Mouse (Mus musculus) mesoderm, embryonic 11.5 days (tissue): Measurements from ENCODE around the gene Nom1.
"Not testable (repeated sequence)": the region's sequence is repeated elsewhere in the genome, so short reads cannot be mapped to it uniquely, and the experiment has no call there.

Source experiments
- DNase-seq: peaks from one replicate; pipeline ENCODE4 v3.0.0-alpha.2; 2012; ENCODE audit warnings: low read depth, low spot score

The Nom1 gene

GRCm38 (mm10) chr5:29434228-29434871, at the start of gene Nom1:
TSS of gene Nom1 (plus strand) at chr5:29434664.
- peak; percentile 94 for DNase-seq

- no peak for DNase-seq
Measured at GRCm38 (mm10) chr5:29387591-29387990, 46.9 kb upstream of the Nom1 start.

- peak; percentile 23 for DNase-seq
Measured at GRCm38 (mm10) chr5:29388181-29388943, 46.1 kb upstream of the Nom1 start.

GRCm38 (mm10) chr5:29388944-29389765, 45.3 kb upstream of the Nom1 start:
- DNase-seq = peak; percentile 81

GRCm38 (mm10) chr5:29398427-29398826, 36.0 kb upstream of the Nom1 start:
- no peak for DNase-seq

- no peak for DNase-seq
Measured at GRCm38 (mm10) chr5:29410854-29411253, 23.6 kb upstream of the Nom1 start.

GRCm38 (mm10) chr5:29413041-29413440, 21.4 kb upstream of the Nom1 start:
- no peak for DNase-seq

- not testable (repeated sequence) for DNase-seq
Measured at GRCm38 (mm10) chr5:29423330-29423729, 11.1 kb upstream of the Nom1 start.

- DNase-seq = peak; percentile 23
Measured at GRCm38 (mm10) chr5:29434872-29435358, 451 bp downstream of the Nom1 start.

- DNase-seq = no peak
Measured at GRCm38 (mm10) chr5:29435491-29435890, 1.0 kb downstream of the Nom1 start.

GRCm38 (mm10) chr5:29436728-29437127, 2.3 kb downstream of the Nom1 start:
- not testable (repeated sequence) for DNase-seq

- no peak for DNase-seq
Measured at GRCm38 (mm10) chr5:29445275-29445674, 10.8 kb downstream of the Nom1 start.

- no peak for DNase-seq
Measured at GRCm38 (mm10) chr5:29452352-29452751, 17.9 kb downstream of the Nom1 start.

- no peak for DNase-seq
Measured at GRCm38 (mm10) chr5:29456895-29457656, 22.6 kb downstream of the Nom1 start.

- no peak for DNase-seq
Measured at GRCm38 (mm10) chr5:29462943-29463686, 28.7 kb downstream of the Nom1 start.

GRCm38 (mm10) chr5:29467489-29468350, 33.3 kb downstream of the Nom1 start:
- no peak for DNase-seq

GRCm38 (mm10) chr5:29468351-29469065, 34.0 kb downstream of the Nom1 start:
- no peak for DNase-seq

GRCm38 (mm10) chr5:29469501-29469900, 35.0 kb downstream of the Nom1 start:
- no peak for DNase-seq

- no peak for DNase-seq
Measured at GRCm38 (mm10) chr5:29470271-29470670, 35.8 kb downstream of the Nom1 start.
